Mouse (Mus musculus) brain, embryonic 14.5 days (tissue): ENCODE measurements around the gene Fer.

ENCODE experiments used
- CTCF ChIP-seq: fragments of 200-500 bp; IDR thresholded peaks from 2 replicates; pipeline ENCODE4 v1.5.1; 2012; ENCODE audit warnings: inconsistent platforms, mild to moderate bottlenecking, moderate library complexity, borderline replicate concordance; ENCODE audit not compliant: insufficient read depth, insufficient read length; ENCODE audit errors: extremely low read depth
- POLR2A ChIP-seq: fragments of 200-500 bp; IDR thresholded peaks from 2 replicates; pipeline ENCODE4 v1.6.1; 2012; ENCODE audit warnings: mild to moderate bottlenecking, inconsistent platforms, borderline replicate concordance; ENCODE audit not compliant: poor library complexity, insufficient read depth, insufficient read length, severe bottlenecking; ENCODE audit errors: extremely low read depth

DNA sequence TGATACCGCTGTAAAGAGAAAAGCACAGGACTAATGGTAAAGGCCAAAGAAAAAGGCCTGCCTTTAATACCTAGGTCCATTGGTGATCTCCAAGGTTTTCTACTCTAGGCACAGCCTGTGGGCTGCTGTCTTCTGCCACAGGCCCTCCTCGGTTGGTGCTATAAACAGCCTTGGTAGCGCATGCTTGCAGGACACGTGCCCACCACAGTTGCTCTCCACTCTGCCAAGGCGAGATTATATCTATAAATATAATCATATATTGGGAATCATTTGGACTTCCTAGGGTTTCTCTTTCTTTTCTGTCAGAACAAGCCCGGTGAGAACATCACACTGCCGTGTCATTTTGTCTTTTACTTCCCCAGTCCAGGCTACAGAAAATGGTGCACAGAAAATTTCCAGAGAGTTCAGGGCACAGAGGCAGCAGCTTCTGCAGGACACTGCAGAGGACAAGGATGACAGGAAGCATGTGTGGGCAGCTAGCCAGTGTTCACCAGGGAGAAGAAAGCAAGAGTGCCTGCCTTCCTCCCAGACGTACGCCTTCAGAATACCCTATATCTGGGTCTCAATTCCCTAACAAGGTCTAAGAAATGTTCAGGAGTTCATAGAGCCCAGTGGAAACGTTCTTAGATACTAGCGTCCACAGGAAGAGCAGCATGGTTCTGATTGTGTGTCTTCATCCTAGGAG is 276.5 kb downstream of the Fer start:
- no peak for TF ChIP-seq POLR2A
- no peak for TF ChIP-seq CTCF
